Mouse (Mus musculus): Measurements from ENCODE around the gene Arid4a. TPM values are rescaled to one million over a fixed set of nuclear protein-coding genes. Genes with fewer than 3 reads are reported as not detected.
"Not testable (repeated sequence)": the region's sequence is repeated elsewhere in the genome, so short reads cannot be mapped to it uniquely, and the experiment has no call there.

Arid4a gene
- total RNA-seq, 2 experiments from 2014 or later: 45.0 to 74.6 TPM

DNA sequence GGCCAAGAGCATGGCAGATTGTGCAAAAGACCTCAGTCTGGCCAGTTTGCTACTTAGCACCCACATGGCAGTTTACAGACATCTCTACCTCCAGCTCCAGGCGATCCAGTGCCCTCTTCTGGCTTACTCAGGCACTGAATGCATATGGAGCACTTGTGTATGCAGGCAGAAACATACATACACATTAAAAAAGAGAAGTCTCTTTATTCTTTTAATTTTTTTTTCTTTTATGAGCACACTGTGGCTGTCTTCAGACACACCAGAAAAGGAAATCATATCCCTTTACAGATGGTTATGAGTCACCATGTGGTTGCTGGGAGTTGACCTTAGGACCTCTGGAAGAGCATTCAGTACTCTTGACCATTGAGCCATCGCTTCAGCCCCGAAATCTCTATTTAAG lies 35.3 kb downstream of the Arid4a start:
- peak; percentile 74 for ATAC-seq (ENCODE audit: poor library complexity, severe bottlenecking)

GRCm38 (mm10) chr12:71052341-71052995 lies 36.7 kb downstream of the Arid4a start:
- no peak for ATAC-seq (ENCODE audit: poor library complexity, severe bottlenecking)

DNA sequence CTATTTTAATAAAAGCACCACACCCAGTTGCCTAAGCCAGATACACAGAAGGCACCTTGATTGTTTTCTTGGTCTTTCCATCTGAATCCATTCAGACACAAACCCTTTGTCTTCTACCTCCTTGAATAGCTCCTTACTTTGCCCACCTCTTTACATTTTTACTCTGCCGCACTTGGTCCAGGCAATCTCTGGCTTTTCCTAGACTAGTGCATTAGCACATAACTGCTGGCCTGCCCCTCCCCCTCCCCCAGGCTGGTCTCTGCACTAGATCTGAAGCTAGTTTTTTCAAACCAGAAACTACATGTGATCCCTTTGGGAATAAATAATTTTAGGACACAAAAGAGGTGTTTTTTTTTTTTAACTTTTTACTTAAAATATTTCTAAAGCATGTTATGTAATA lies 37.2 kb downstream of the Arid4a start:
- no peak for ATAC-seq (ENCODE audit: poor library complexity, severe bottlenecking)

GRCm38 (mm10) chr12:71053486-71053885 lies 37.7 kb downstream of the Arid4a start:
- ATAC-seq (ENCODE audit: poor library complexity, severe bottlenecking): no peak

- peak; percentile 90 for ATAC-seq (ENCODE audit: poor library complexity, severe bottlenecking)
These were observed 39.7 kb downstream of the Arid4a start for GRCm38 (mm10) chr12:71055537-71055936.

DNA sequence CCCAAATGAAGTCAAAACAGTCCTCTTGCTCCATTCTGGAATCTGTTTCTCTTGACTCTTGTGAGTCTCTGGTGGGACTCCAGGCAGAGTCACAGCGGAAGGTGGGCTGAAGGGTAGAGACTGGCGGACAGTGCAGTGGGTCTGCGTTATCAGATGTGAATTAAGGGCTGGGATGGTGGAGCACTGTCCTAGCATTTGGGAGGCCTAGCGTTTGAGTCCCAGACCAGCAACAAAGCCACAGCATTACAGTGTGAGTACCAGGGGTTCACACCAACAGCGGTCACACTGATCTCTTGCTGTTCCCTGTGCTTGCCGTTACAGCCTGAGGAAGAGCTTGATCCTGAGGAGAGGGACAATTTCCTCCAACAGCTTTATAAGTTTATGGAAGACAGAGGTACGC lies 44.0 kb downstream of the Arid4a start:
- no peak for ATAC-seq (ENCODE audit: poor library complexity, severe bottlenecking)

DNA sequence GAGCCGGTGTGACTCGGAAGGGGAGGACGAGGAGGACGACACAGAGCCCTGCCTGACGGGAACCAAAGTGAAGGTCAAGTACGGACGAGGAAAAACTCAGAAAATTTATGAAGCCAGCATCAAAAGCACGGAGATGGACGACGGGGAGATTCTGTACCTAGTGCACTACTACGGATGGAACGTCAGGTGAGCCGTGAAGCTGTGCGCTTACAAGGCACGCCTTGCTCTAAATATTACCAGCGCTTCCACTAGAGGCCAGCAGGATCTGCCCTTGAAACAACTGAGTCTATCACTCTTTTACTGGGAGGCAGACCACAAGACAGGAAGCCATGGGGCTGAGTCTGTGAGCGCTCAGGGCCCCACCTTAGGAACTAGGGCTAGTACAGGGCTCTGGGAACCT lies 54.1 kb downstream of the Arid4a start:
- ATAC-seq (ENCODE audit: poor library complexity, severe bottlenecking): no peak

- ATAC-seq (ENCODE audit: poor library complexity, severe bottlenecking): no peak
These were observed 56.3 kb downstream of the Arid4a start for GRCm38 (mm10) chr12:71072048-71072447.

DNA sequence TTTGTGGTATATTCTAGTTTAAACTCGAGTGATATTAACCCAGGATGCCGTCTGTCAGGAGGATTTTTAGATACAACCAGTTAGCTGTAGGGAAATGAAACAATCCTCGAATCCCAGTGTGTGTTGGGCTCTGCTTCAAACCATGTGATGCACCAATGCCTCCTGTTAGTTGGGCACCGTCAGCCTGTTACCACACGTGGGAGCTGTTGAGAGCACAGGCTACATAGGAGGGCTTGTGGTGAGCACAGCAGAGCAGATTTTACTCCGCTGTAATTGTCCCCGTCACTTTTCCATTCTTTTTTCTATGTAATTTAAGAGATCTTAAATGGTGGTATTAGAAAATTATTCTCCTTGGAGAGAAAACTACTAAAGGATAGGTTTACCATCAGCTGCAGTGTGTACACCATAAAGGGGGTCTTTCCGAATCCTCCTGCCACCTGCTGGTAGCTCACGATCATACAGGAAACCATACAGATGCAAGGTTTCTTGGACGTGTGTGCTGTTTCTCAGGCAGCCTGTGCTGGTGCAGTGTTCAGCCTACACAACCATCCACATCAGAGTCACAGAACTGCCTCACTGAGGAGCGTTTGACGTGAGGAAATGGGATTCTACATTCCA lies 57.4 kb downstream of the Arid4a start:
- ATAC-seq (ENCODE audit: poor library complexity, severe bottlenecking): peak; percentile 67

- no peak for ATAC-seq (ENCODE audit: poor library complexity, severe bottlenecking)
These were observed 70.5 kb downstream of the Arid4a start for GRCm38 (mm10) chr12:71086331-71086730.

GRCm38 (mm10) chr12:71104275-71104674 lies 88.5 kb downstream of the Arid4a start:
- ATAC-seq (ENCODE audit: poor library complexity, severe bottlenecking): not testable (repeated sequence)

DNA sequence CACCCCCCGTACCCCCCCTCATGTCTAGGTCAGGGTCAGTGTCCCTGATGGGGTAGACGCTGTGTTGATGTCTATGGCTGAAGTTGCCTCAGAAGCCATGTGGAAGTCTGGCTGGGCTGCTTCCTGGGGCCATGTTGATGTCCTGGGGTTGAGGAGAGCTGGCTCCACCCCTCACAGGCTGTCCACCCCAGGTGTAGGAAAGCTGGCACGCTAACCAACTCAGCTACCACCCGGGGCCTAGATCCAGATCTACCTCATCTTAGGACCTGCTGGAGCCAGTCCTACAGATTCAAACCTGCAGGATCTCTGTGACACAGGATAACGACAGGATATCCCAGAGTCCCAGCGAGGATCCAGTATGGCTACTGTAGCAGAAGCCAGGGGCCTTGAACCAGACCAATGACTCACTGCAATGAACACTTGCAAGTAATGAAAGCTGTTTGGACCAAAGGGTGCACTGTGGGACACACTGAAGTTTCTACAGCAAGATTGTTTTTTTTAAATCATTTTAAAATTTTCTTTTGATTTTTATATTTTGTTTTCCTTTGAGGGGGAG lies 91.5 kb downstream of the Arid4a start:
- no peak for ATAC-seq (ENCODE audit: poor library complexity, severe bottlenecking)

DNA sequence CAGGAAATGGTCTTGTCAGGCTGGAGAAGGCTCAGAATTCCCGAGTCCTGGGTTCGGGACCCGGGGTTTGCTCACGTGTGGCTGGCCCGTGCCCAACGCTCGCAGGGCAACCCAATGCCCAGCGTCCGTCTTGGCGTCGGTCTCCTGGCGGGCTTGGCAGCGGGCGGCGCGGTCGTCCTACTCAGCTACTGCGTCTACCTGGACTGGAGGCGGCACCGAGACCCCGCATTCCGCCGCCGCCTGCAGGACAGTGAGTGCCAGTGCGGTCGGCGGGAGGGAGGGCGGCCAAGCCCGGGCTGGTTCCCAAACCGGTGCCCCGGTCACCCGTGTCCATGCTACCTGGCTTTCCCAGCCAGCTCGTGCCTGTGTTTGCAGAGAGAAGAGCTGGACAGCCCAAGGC lies 95.5 kb downstream of the Arid4a start, which contains the start of gene Tomm20l:
Gene Tomm20l, plus strand, starts transcription at position 98 of the 400 bp plus-strand sequence.
- ATAC-seq (ENCODE audit: poor library complexity, severe bottlenecking): peak; percentile 51

DNA sequence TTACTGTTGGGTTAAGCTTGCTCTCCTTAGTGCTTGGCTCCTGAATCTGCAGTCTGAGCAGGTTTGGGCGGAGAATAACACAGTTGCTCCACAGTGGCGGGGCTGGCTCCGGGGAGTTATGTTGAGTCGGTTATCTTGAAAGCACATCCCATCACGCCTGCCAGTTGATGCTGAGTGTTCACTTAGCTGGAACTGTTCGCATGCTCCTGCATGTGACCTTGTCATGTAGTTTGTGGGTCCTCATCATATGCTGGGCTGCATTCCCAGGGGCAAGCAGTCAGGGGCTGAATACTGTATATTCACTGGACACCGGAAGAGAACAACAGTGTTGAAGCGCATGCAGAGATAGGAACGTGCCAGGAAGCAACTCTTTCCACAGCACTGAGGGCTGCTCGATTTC lies 97.3 kb downstream of the Arid4a start:
- ATAC-seq (ENCODE audit: poor library complexity, severe bottlenecking): no peak

- ATAC-seq (ENCODE audit: poor library complexity, severe bottlenecking): peak; percentile 99
These were observed 98.0 kb downstream of the Arid4a start for GRCm38 (mm10) chr12:71113675-71114288.

GRCm38 (mm10) chr12:71116411-71116810 lies 100.6 kb downstream of the Arid4a start:
- no peak for ATAC-seq (ENCODE audit: poor library complexity, severe bottlenecking)

DNA sequence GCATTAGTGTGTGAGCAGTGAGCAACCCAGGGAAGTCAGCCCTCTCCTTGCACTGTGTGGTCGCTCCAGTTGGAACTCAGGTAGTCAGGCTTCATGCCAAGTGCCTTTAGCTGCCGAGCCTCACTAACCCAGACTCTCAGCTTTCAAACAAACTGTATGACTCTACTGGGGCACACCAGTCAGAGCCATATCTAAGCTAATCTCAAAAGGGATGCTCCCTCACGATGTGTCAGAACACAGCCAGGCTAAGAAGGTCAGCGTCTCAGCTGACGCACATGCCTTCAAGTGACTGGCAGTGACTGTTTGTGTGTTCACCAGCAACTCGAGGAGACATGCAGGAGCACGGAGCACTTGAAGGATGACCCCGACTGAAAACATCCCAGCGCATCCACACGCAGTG lies 106.9 kb downstream of the Arid4a start:
- ATAC-seq (ENCODE audit: poor library complexity, severe bottlenecking): no peak

DNA sequence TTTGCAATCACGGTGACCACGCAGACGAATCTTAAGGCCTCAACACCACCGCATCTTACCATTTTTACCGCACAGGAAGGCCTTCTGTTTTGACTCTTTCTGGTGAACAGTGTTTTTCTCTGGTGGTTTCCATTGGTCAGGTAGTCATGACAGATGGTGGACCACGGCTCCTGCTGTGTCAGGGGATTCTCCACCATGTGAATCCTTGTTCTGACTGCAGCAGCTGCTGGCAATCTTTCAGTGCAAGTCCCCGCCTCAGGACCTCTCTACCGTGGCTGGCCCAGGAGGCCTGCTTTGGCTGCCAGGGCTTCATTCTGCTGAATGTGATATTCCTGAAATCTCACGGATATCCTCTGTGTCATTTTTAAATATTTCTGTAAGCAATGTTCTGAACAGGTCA lies 107.5 kb downstream of the Arid4a start:
- ATAC-seq (ENCODE audit: poor library complexity, severe bottlenecking): no peak

- ATAC-seq (ENCODE audit: poor library complexity, severe bottlenecking): no peak
These were observed 119.8 kb downstream of the Arid4a start for GRCm38 (mm10) chr12:71135581-71135980.

GRCm38 (mm10) chr12:71136130-71136973 lies 120.6 kb downstream of the Arid4a start, which contains the start of the genes Timm9 and 2700049A03Rik:
Gene Timm9, minus strand, starts transcription at chr12:71136684.
Gene 2700049A03Rik, plus strand, starts transcription at chr12:71136848.
- peak; percentile 82 for ATAC-seq (ENCODE audit: poor library complexity, severe bottlenecking)

DNA sequence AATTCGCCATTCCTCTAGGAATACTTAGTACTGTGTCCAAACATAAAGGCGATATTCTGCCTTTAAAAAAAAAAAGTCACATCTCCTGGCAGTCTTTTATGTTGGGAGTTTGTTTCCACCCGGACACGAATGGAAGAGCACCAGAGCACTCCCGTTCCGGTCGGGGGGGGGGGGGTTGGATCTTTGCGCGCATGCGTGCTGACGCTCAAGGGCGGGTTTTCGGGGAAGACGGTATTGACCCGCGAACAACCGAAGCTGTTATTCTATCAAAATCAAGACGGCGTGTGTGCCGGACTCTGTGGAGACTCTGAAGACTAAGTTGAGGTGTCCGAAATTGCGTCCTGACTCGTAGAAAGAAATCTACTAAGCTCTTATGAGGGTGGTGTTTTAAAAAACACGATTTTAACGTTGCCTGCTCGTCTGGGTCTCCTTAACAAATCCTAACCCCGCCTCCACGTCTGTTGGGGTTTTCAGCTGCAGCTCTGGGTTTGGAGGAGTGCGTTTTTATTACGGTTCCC lies 121.2 kb downstream of the Arid4a start:
- ATAC-seq (ENCODE audit: poor library complexity, severe bottlenecking): peak; percentile 92

Data from megakaryocyte, adult 5-6 weeks (primary cell).